Comparison of ENCODE assay signal across 9 mouse cellular contexts in the genomic region with DNA sequence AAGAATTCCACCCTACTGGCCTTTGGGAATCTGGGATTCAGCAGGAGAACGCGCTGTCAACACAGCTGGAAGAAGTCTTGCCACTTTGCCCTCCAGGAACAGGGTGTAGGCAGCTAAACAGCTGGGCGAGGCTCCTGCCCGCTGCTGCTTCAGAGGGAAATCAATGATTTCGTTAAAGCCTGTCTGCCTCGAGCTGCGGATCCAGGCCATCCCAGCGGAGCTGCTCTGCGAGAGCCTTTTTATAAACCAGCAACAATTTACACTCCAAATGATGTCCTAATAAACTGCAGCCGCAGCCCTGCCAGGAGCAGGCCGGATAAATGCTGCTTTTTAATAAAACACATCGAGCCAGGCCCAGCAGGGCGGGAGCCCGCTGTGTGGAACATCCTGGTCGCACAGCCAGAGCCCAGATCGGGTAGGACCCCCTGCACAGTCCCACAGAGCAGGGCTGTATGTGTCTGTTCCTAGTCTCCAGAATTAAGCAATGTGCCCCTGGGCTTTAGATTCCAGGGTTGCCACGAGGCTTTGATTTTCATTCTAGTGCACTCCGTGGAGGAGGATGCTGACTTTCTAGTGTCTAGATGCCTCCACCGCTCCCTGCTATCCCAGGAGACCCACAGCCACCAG.
DNase-seq lines count a peak whose midpoint lies in the region; ATAC-seq and TF ChIP-seq lines count a peak whose summit lies in the region.
"Had no signal": no experiment of that assay in that cellular context is flagged by ENCODE, and none has a peak within 500 bp of the region (broad histone marks: within the 10 kb centered on the region; RNA-seq: fewer than 3 reads in every experiment).

No protein-coding gene starts in this region.

- WGBS in hindbrain, embryonic 12.5 days, result 7% methylated on average over 19 of the region's 19 CpGs
- WGBS in midbrain, postnatal 0 days, result 5% methylated on average over 19 of the region's 19 CpGs

- H3K4me2 ChIP-seq in hindbrain, embryonic 12.5 days (replicated peaks), result peak overlapping the region; percentile 38
- H3K4me2 ChIP-seq in midbrain, postnatal 0 days (ENCODE audit: low read depth, low read length, poor library complexity, severe bottlenecking), result peak overlapping the region; percentile 23

- peak; percentile 64; the same call in 1 of the 2 replicates for ATAC-seq in hindbrain, embryonic 12.5 days (ENCODE audit: low FRiP score)
- ATAC-seq in midbrain, postnatal 0 days (ENCODE audit: low FRiP score), result no peak

- peak; percentile 1 for DNase-seq in cerebellum, adult 11 months
- DNase-seq in cerebellum, adult 8-10 months, result no peak
- DNase-seq in embryo, embryonic 10.5 days (ENCODE audit: low spot score), result peak; percentile 9
- peak; percentile 19 for DNase-seq in midbrain, postnatal 0 days (ENCODE audit: low spot score)
- no peak for DNase-seq in liver
- DNase-seq in gastrocnemius, adult 18-20 months (ENCODE audit: low spot score), result no peak
- DNase-seq in adipocyte (ENCODE audit: low spot score), result no peak
- DNase-seq: lung, postnatal 4 days had no signal

- H3K36me3 ChIP-seq in hindbrain, embryonic 12.5 days, result no peaks in the 10 kb centered on the region
- no peaks in the 10 kb centered on the region for H3K36me3 ChIP-seq in midbrain, postnatal 0 days (ENCODE audit: insufficient read depth, low read length)

- H3K27me3 ChIP-seq in hindbrain, embryonic 12.5 days, result no peaks in the 10 kb centered on the region
- no peaks in the 10 kb centered on the region for H3K27me3 ChIP-seq in midbrain, postnatal 0 days (ENCODE audit: insufficient read depth, low read length)

- H3K4me3 ChIP-seq in hindbrain, embryonic 12.5 days, result no peak overlapping the region
- no peak overlapping the region for H3K4me3 ChIP-seq in midbrain, postnatal 0 days (ENCODE audit: low read depth, low read length)

- no peak for TF ChIP-seq CTCF in midbrain, postnatal 0 days (IDR thresholded peaks at IDR 0.05)

- H3K4me1 ChIP-seq in hindbrain, embryonic 12.5 days, result 0 out of 2 replicates have a peak, but pooled peaks cover 5% of the 10 kb centered on the region
- no peaks in the 10 kb centered on the region for H3K4me1 ChIP-seq in midbrain, postnatal 0 days (ENCODE audit: insufficient read depth, low read length)

- no peak overlapping the region for H3K27ac ChIP-seq in hindbrain, embryonic 12.5 days
- H3K27ac ChIP-seq in midbrain, postnatal 0 days (ENCODE audit: low read depth, low read length), result no peak overlapping the region

- no peak overlapping the region for H3K9ac ChIP-seq in hindbrain, embryonic 12.5 days
- H3K9ac ChIP-seq in midbrain, postnatal 0 days (replicated peaks; ENCODE audit: low read length, poor library complexity, severe bottlenecking), result 0 out of 2 replicates have a peak overlapping the region, but pooled peaks have one; percentile 5

- no peaks in the 10 kb centered on the region for H3K9me3 ChIP-seq in hindbrain, embryonic 12.5 days (replicated peaks)
- H3K9me3 ChIP-seq in midbrain, postnatal 0 days (ENCODE audit: low read length), result no peaks in the 10 kb centered on the region

Comparison
In these comparisons a context has a peak if more than half of its experiments do, and no peak if none do; other contexts are left out.
1. DNase-seq: peak in cerebellum, adult 11 months (single experiment), embryo, embryonic 10.5 days (single experiment) and midbrain, postnatal 0 days (single experiment); none in cerebellum, adult 8-10 months (single experiment), liver (single experiment), gastrocnemius, adult 18-20 months (single experiment) and adipocyte (single experiment).